Mouse (Mus musculus) E14TG2a.4 (cell line): Measurements from ENCODE around the gene Kdm2a.

ENCODE experiments used
- CTCF ChIP-seq: conservative IDR thresholded peaks from 2 replicates; pipeline ENCODE4 v1.5.1; 2014; ENCODE audit warnings: low read length
- NANOG ChIP-seq: IDR thresholded peaks from 2 replicates; pipeline ENCODE4 v1.6.1; 2014; ENCODE audit warnings: borderline replicate concordance, low read length, mixed read lengths
- POU5F1 ChIP-seq: IDR thresholded peaks from 2 replicates; pipeline ENCODE4 v1.6.1; 2014; ENCODE audit warnings: low read length, borderline replicate concordance

DNA sequence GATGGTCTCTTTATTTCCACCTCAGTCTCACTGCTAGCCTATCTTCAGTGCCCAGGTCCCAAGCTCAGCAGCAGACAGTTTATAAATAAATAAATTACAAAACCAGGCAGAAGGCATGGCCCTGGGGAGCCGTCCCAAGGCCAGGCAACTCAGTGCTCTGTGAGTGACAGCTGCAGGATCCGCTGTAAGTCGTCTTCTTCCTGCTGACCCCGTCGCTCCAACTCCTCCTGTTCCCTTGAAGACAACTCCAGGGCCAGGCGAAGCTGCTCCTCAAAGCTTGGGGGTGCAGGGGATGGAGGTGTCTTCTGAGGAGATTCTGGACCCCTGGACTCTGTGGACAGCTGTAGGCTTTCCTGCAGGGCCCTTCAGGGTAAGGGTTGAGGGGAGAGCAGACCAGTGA lies 127.9 kb downstream of the Kdm2a start:
- no peak for TF ChIP-seq CTCF
- no peak for TF ChIP-seq NANOG
- TF ChIP-seq POU5F1: no peak
